Mouse (Mus musculus) CH12F3 (cell line): ENCODE results near the gene Scn9a.

ENCODE experiments used
- in situ Hi-C: fragments of 300-500 bp; cut with MboI; formaldehyde crosslinking; loops from 2 replicates; pipeline ENCODE4 v1.14.3; 2020; ENCODE audit warnings: low sequenced_read_pairs

Gene Scn9a

DNA sequence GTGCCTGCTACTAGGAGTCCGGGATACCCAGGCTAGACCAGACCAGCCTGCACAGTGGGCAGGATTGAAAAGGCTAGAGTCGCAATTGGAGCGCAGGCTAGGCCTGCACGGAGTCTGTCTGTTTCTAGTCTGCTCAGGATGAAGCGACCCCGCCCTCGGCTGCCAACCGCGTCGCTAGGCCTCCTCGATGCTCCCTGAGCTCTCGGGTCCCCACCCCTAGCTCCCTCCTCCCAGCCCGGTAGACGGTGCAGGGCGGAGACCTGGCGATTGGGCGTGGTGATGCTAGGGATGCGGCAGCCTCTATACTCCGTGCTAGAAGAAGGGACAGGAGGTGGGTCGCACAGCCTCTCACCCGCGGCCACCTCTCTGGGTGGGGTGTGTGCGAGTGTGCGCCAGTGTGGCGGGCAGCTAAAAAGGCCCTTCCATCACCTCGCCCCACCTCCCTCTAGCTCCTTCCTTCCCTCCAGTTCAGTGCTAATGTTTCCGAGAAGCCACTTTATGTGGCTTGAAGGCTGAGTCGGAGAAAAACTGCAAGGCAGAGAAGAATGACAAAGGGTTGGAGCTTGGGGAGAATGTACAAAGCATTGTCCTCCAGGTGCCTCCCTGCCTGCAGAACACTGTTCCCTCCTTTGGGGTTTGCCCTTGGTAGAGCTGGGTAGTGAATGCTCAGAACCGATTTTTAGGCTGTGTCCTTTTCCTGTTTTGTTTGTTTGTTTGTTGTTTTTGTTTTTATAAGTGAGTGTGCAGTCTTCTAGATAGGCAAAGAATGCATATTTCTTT is at the start of gene Scn9a:
Scn9a (minus strand) TSS at position 383 of the 780 bp plus-strand sequence.
- in situ Hi-C loops: no loop called here

DNA sequence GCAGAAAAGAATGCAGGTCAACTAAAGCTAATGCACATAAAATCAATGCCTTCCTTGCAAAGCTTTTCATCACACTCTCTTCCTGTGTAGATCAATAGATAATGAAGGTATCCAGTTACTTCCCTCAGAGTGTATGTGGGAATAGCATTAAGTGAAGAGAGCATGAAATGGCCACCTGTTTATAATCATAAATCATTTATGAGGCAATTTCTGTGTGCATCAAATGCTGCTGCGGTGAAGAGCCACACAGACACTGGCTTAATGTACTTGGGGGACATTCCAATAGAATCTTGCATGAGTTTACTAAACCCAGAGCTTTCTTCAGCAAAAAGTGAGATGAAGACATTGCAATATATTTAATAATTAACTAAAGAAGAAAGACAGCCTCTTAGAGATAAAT is 27.2 kb upstream of the Scn9a start:
- in situ Hi-C loops: no loop called here

DNA sequence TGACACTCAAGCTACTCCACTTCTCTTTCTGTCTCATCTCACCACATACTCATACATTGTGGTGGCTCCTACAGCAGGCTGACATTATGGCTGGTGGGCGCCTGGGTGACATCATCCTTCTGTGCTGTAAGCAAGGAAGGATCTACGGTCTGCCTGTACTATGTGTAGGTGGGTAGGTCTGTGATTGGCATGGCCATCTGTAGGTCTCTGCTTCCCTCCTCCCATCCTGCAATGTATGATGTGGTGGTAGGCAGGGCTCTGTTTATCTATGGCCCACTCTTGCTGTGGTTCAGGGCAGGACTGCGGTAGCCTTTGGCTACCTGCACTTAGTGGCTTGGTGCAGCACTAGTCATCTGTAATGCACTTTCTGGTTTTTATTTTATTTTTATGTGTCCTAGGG is 21.7 kb upstream of the Scn9a start:
- in situ Hi-C loops: no loop called here

DNA sequence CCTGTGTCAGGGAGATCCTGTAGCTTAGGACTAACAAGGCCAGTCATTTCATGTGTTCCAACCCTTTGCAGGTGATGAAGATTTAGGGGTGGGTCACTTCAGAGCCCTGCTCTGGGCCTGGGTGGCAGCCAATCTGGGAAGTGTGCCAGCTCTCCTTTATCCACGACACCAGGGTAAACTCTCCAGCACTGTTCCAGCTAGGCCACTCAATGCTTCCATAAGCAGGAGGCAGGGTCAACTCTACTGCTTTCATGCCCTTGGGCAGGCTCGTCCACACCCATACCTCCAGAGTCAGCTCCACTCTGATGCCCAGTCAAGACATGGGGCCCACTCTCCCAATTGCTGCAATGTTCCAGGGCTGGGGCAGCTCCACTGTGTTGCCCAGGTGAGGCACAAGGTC is 20.7 kb upstream of the Scn9a start:
- in situ Hi-C loops: no loop called here

DNA sequence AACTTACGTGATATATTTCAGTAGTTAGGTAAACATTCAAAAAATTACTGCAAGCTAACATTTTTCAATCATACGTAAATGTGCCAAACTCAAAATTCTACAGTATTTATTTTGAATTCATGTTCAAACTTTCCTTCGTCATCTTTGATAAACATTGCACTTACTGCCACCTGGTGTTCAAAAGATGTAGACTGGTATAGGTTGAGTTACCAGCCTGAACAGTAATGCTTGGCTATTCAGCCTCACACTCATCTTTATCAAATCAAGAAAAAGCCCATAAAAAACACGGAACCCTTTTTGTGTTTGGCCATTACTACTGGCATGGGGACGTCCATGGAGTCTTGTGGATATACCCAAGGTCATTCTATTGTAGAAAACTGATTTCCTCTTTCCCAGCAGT is 9.6 kb upstream of the Scn9a start:
- in situ Hi-C loops: no loop called here

DNA sequence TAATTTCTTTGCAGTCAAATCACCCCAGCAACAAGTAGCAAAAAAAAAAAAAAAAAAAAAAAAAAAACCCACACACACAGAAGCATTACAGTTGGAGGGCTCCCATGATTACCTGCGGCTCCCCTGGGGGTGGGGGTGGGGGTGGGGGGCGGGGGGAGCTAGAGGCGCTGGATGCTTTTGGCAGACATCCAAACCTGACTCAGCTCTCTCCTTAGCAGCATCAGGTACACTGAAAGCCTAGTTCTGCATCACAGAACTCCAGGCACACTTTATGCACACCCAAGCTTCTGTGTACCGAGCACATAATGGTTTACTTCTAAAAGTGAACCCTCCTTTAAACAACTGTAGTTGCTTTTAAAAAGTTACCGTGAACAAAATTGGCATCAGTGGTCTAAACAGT is 2.0 kb downstream of the Scn9a start:
- in situ Hi-C loops: no loop called here

DNA sequence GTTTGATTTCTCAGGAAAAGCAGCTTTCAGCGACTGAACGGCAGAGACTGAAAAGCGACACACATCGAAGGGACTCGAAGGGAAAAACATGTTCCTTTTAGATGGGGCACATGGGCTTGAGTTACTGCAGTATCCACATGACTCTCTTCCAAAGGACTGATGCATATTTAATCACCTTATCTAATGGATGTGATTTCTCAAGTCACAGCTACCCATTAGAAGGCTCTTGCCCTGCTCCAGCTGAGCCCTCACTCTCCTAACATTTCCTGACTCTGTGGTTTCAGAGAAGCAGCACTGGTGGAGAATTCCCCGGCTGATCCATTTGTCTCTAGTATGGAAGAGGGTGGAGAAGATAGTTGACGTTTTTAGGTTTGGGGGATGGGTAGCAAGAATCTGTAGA is 23.7 kb downstream of the Scn9a start:
- in situ Hi-C loops: no loop called here

DNA sequence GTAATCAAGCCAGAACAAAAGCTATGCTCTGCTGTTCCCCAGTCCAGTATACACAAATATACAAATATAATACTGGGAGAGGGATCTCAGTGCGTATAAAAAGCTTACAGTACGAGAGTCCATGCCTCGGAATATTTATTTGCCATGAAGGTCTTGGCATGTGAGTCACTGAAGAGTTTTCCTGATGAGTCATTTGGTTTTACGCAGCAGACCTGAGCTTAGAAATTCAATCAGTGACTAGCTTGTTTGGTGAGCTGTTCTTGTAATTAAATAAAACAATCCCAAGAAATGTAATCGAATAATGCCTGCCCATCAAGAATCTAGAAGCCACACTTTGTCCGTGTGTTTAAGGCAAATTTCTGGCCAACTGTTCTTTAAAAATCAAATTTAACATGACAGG is 37.4 kb downstream of the Scn9a start:
- in situ Hi-C loops: no loop called here

DNA sequence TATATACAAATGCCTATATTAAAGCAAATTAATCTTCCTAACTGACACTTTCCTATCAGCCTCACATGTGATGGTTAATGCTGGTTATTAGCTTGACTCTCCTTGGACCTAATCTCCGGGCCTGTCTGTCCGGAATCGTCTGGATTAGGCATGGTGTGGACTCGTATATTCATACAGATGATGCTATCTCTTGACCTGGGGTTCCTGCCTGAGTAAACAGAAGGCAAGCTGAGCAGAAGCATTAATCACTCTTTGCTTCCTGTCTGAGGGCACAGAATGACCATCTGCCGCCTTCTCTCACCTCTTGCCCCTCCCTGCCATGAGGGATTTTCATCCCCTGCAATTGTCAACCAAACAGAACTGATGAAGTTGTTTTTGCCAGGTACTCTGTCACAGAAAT is 38.6 kb downstream of the Scn9a start:
- in situ Hi-C loops: no loop called here

DNA sequence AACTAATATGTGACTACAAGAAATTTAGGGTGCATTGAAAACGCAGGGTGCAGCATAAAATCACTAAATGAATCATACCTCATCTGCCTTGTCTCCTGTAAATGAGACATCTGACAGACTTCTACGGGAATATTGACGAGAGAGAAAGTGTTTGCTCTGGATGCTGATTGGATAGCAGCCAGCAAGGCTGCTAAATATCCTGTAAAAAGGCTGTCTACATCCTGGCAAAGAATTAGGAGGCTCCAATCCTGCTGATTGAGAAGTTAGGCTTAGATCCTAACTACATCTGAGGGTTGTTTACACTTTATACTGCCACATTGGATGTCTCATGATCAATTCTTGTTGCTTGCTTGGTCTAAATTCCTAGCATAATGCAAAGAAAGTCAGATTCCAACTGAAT is 44.6 kb downstream of the Scn9a start:
- in situ Hi-C loops: no loop called here

DNA sequence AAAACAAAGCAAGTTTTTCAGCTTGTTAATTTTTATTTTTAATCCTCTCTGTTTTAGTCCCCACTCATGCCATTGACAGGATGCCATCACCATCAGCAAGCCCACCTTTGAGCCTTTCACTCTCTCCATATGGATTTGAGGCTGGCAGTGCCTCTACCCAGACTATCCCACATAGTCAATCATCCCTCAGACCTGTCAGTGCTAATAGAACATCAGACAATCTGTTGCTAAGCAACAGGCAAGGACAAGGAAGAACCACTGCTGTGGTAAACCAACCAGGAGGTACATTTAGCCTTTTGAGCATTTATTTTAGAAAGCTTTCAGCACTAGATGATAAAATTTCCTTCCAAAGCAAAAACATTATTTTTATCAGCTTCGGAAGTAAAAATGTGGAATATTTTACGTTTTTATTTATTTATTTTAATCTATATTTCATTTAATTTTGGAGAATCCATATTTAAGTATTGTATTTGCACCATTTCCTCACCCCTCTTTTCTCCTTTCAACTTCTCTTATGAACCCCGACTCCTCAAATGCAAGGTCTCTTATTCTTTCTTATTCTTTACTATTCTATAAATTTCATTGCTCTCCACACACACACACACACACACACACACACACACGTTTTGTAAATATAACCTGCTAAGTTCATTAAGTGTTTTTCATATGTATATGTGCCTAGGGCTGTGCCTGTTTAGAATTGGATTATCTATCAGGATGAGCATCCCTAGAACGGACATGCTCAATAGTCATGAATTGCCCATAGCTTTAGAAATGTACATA is 54.5 kb downstream of the Scn9a start:
- in situ Hi-C loops: no loop called here

DNA sequence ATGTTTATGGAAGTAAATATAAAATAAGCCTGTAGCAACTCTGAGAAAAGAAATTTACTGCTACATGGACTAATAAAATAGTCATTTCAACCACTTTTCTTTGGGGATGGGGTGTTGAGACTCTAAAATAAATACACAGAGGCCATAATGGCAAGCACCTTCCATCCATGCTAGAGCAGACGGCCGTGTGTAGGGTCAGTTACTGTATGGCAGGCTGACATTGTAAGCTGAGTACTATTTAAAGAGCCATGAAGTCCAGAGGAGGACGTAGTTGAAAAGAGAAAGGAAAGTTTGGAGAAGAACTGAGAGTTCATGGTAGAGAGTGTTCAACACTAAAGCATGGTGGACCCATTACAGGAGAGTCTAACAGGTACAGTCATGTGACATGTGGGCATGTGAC is 86.5 kb downstream of the Scn9a start:
- in situ Hi-C loops: no loop called here

DNA sequence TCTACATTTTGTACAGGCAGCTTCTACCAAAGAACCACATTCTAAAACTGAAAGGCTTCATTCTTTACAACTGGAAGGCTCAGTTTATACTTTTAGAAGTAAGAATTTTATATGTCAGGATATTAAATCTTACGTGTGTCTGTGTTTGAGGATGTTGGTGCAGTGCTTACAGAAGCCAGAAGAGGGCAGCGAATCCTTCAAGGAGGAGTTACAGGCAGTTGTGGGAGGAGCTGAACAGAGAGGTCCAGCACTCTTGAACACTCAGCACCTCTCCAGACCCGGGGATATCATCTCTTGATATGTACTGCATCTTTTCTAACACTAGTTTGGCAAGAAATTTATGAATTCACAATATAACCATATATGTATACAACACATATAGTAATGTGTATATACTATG is 114.8 kb downstream of the Scn9a start:
- in situ Hi-C loops: no loop called here

DNA sequence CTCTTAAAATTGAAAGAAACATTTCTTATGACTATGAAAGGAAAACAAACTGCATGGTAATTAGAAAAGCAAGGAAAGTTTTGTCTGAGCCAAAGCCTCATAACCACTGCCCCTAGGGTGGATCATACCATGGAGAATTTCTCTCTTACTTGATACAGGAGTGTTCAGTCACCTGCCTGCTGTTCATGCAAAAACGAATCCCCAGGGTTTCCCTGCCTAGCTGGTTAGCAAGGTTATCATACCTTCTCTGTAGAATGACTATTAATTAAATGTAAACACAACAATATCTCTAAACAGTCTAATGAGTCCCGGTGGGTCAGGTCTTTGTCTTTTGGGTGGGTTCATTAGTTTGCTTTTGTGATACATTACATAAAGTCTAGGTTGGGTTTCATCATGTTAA is 123.3 kb downstream of the Scn9a start:
- in situ Hi-C loops: no loop called here

DNA sequence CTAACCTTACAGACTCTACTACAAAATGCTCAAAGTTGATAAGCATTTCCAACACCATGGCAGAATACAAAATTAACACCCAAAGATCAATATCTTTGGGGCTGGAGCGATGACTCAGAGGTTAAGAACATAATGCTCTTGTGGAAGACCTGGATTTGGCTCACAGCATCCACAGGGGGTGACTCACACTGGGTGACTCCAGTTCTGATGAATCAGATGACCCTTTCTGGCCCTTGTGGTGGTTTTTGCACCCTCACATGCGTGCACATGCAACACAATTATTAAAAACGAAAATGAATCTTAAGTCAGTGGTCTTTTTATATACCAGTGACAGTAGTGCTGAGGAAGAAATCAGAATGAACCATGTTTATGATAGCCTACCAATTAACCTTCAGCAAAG is 126.7 kb downstream of the Scn9a start:
- in situ Hi-C loops: no loop called here

DNA sequence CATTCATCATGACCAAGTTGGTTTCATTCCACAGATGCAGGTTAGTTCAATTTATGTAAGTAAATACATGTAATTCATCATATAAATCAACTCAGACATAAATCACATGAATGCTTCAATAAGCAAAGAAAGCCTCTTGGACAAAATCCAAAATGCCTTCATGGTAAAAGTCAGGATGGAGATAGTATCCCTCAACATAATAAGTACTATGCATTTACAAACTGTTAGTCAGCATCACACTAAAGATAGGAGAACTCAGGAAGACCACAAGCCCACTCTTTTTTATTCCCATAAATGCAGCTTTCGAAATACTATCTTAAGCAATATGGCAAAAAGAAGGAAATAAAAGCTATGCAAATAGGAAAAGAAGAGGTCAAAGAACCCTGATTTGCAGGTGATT is 127.1 kb downstream of the Scn9a start:
- in situ Hi-C loops: no loop called here

DNA sequence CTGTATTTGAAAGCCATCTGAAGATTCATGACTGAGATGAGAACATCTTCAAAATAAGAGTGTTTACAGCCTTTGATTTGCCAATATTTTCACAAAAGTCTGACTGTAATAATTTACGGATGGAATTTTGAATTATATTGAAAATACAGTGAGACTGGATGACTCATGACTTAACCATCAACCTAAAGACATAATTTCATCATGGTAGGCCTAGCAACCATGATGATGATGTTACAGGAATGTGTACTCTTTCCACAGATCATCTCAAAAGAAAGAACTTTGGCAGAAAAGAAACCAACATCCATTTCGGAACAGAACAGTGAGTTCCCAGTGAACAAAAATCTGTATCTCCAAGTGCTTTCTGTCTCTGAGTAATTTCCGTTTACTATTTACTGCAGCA is 132.6 kb downstream of the Scn9a start:
- in situ Hi-C loops: no loop called here

DNA sequence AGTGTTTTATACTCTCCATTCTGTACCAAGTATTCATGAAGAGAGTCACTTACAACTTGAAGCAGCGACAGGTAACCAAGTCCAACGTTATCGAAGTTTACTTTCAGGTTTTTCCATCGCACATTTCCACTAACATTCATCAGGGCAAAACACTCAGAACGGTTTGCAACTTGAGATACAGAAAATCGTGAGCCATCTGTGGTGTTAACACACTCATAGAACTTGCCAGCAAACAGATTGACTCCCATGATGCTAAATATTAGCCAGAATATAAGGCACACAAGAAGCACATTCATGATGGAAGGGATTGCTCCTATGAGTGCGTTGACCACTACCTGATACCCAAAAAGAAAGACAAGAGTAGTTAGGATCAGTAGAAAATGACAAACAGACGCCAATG is 140.2 kb downstream of the Scn9a start:
- in situ Hi-C loops: no loop called here

DNA sequence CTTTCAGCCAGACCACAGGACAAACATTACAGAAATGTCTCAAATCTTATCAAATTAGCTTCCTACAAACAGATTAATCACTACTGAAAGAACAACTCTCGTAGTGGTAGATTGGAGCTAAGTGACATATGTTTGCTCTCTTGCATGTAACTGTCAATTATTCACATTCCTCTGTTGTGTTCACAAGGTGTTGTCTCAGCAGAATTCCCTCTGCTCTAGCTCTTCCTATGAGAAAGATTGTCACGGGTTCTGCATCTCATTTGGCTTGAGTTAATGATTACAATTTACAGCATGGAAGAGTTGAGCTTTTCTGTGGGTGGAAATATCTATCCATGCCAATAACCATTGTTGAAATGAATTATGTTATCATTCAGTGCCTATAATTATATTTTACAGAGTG is 156.4 kb downstream of the Scn9a start:
- in situ Hi-C loops: no loop called here

DNA sequence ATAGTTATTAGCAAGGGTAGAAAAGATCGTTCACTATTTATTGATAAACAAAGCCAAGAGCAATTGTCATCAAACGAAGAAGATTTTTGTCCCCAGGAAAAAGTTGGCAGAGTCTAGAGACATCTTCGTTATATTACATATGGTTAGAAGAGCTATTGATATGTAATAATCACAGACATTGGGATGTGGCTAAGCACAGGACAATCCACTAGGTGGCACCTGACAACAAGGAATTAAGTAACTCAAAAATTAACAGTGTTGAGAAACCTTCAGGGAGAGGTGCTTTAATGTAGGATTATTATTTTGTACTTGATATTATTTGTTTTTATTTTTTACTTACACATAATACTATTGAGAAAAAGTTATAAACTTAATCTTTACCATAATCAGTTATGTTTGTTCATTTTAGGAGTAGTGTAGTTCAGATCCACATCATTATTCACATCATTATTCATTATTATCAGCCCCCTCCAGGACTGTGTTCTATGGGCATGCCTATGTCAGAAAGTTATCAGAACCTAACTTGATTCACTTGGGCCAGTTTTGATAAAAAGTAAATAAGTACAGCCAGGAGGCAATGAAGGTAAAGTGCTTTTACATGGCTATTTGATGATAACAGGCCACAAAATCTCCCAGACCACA is 161.5 kb downstream of the Scn9a start:
- in situ Hi-C loops: no loop called here

DNA sequence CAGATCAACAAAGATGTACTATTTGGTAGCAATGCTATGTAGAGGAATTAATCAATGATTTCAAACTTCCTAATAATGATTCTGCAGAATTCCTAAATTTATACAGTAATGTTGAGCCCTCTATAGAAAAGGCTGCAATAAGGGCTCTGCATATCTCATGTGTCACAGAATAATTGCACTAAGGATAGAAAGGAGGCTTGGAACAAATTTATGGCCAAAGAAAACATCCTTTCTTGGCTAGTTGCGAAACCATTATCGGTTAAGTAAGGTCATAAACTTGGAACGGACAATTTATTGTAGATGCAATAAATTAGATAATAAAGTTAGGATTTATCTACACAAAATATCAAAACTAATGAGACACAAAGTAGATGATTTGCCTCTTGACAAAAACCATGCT is 169.3 kb downstream of the Scn9a start:
- in situ Hi-C loops: no loop called here

DNA sequence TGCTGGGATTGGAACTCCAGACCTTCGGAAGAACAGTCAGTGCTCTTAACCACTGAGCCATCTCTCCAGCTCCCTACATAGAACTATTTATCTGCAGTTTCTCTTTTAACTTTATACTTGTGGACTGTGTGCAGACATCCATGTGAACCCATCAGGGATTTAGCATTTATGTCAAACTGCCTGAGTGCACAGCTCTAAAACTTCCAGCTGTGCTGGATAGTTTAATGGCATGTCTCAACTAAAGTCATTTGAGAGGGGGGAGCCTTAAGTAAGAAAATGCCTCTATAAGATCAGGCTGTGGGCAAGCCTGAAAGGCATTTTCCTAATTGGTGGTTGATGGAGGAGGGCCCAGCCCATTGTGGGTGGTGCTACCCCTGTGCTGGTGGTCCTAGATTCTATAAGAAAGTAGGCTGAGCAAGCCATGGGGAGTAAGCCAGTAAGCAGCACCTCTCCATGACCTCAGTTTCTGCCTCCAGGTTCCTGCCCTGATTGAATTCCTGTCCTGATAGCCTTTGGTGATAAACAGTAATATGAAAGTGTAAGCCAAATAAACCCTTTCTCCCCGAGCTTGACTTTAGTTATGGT is 169.8 kb downstream of the Scn9a start:
- in situ Hi-C loops: no loop called here
